Mouse (Mus musculus) embryo, embryonic 10.5 days (tissue): ENCODE measurements around the gene Dusp22.

Experiments used
- DNase-seq: peaks from one replicate; pipeline ENCODE4 v3.0.0-alpha.2; 2015; ENCODE audit warnings: low spot score

Gene Dusp22

DNA sequence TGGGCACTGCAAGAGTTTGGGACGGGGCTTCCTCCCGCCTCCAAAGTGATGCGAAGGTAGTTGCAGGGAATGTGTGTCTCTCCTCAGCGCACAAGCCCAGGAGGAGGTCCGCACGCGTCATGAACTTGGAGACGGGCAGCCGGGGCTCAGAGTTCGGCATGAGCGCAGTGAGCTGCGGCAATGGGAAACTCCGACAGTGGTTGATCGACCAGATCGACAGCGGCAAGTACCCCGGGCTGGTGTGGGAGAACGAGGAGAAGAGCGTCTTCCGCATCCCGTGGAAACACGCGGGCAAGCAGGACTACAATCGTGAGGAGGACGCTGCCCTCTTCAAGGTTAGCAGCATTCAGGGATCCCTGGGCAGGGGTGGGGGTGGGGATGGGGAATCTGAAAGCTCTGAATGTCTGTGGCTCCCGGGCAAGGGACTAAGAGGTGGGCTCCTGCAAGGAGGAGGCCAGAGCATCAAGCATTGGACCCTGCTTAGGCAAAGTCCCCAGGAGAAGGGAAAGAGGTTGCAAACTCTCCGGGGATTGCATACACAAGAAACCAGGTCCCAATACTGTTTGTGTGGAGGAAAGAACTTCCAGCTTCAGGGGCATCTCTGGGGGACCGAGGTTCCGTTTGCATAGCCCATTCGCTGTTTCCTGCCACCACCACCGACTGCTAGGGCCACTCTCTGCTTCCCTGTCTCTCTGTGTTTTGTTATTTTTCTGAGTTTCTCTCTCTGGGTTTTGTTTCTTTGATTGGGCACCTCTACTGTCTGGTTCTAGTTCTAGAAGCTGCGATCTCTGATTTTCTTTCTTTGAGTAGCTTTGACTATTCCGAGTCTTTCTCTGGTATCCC lies 90.9 kb downstream of the Dusp22 start:
- DNase-seq, result peak; percentile 46

DNA sequence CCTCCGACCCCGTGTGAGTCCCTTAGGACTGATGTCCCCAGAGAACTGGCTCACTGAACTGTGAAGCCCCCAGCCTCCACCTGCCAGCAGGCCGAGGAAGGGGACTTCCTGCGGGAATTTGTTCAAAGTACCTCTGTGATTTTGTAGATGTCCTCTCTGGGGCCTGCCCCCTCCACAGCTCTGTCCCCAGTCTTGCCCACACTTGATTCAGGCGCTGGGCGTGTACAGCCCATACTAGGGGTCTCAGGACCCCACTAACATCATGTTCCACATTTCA lies 91.4 kb downstream of the Dusp22 start:
- no peak for DNase-seq

DNA sequence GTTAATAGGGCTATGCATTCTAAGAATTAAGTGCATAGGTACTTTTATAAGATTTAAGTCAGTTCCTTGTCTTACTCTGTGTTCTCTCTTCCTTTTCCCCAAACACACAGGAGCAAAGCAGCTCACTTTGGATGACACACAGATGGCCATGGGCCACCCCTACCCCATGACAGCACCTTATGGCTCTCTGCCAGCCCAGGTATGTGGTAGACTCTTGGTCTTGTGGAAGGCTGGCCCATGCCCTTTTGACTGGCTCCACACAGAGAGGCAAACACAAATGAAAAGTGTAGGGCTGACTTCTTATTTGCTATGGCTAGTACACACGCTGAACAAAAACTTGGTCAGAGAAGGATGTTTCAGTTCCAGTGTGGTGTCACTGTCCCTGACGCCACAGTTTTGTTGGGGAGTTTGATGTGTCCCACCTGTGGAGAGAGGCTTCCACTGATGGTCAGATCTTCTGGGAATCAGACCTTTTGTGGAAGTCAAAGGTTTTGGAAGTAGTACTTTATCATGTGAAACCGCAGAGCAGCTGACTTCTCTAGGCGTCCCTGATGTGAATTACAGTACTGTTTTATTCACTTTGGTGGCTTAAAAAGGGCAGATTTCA lies 92.9 kb downstream of the Dusp22 start:
- DNase-seq, result no peak

DNA sequence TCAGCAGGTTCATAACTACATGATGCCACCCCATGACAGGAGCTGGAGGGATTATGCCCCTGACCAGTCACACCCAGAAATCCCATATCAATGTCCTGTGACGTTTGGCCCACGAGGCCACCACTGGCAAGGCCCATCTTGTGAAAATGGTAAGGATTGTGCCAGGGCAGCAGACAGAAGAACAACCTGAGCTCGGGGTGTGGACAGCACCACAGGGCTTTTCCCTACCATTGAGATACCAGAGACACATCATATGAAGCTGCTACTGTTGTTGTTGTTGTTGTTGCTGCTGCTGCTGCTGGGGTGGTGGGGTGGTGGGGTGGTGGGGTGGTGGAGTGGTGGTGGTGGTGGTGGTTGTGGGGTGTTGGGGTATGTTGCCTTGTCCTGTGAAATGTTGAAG lies 93.6 kb downstream of the Dusp22 start:
- DNase-seq, result no peak

DNA sequence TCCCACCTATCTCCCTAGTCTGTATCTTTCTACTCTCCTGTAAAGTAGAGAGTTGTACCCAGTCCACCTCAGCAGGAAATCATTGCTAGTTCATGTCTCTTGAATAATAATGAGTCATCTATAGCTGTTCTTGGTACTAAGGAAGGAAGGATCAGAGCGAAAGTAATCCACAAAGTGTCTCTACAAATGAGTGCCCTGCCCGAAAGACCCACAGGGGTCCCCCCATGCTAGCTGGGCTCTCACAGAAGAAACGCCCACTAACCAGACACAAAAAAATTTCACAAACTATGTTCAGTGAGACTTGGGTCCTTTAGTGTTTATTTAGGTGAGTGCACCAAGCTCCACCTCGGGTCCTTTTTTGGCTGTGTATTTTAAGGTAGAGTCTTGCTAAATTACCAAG lies 94.3 kb downstream of the Dusp22 start:
- no peak for DNase-seq

DNA sequence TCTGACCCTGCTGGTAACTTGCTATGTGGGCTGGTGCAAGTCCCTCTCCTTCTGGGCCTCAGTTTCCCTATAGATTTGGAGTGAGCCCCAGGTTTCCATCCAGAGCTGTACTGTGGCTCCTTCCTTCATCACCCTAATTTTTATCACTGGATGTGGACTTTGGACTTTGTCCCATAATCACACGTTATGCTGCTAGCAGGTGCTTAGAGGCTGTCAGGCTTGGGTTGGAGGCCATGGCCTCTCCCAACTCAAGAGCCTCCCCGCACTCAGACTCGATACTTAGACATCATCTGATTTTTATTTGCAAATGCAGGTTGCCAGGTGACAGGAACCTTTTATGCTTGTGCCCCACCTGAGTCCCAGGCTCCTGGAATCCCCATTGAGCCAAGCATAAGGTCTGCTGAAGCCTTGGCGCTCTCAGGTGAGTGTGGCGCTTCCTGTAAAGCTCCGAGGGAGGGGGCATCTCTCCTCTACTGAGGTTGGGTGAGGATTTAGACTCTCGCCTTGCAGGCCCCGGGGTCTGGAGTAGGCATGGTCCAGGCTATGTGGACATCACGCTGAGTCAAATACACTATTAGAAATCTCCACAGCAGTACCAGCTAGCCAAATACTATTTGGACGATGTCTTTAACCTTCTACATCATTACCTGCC lies 95.2 kb downstream of the Dusp22 start:
- no peak for DNase-seq

DNA sequence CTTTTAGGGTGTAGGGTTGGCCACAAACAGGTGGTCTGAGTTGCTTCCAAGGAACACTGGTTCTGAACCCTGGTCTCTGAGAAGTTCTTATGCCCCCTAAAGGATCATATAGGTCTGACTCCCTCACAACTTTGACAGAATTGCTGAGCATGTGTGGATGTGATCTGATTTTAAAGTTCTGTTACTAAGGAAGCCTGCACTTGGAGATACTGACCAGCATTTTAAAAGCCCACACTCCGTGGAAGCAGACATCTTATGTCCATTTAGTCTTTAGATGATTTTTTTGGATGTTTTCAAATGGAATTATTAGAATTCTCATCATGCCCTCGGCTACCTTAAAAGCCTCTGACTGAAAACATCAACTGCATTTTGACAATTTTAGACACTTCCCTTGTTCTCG lies 95.8 kb downstream of the Dusp22 start:
- DNase-seq, result no peak

DNA sequence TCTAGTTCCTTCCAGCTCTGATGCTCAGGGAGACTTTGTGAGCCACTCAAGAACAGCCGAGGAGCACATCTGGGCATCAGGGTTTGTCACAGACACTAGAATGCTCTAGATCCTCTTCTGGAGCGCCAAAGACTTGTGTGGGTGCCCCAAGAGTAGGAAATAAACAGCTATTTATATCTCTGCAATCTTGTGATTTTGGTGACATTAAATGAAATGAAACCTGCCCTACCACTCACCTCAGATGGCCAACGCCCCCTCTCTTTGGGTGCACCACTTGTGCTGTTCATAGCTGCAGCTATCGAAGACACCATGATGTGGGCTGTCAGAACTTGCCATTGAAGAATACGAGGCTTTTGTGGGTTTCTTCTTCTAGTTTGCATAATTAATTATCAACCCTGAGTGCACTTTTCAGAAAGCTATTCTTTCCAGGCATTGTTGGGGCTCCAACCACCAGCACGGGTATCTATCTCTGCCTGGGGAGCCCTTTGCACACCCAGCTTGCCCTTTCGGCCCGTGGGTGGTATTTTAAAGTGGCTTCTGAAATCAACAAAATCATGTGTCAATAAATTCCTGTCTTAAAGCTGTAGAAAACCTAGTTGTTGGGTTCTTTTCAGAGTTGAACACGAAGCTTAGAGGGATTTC lies 96.3 kb downstream of the Dusp22 start:
- no peak for DNase-seq

DNA sequence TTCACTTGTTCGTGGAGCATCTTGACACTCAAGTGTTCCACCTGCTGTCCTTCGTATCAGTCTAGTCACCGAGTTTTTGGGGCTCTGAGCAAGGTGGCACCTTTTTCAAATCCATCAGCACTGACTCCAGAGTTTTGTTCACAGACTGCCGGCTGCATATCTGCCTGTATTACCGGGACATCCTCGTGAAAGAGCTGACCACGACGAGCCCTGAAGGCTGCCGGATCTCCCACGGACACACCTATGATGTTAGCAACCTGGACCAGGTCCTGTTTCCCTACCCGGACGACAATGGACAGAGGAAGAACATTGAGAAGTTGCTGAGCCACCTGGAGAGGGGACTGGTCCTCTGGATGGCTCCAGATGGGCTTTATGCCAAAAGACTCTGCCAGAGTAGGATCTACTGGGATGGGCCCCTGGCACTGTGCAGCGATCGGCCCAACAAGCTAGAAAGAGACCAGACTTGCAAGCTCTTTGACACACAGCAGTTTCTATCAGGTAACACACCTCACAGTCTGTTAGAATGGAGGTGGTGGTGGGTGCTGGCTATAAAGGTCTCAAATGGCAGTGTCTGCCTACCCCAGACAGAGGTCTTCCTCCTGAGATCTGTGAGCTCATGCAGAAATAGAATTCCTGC lies 97.6 kb downstream of the Dusp22 start:
- DNase-seq, result no peak

DNA sequence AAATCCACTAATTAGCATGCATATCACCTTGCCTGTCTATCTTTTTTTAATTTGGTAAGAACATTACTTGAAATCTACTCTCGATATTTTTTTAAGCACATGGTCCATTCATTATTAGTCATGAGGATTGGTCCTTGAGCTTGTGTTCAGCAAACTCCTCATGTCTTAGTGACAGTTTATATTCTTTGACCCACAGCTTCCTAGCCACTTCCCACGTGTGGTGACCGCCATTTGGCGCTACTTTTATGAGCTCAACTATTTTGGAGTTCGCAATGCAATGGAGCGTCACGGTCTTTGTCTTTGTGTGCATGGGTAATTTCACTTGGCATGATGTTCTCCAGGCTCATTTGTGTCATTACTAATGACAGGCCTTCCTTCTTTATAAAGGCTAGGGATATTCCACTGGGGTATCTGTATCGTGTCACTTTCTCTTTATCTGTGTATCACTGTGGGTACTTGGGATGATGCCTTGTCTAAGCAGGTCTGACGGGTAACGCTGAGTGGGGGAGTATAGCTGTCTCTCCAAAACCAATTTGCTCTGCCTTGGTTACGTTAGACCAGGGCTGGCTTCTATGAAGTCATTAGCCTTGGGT lies 99.1 kb downstream of the Dusp22 start:
- no peak for DNase-seq

DNA sequence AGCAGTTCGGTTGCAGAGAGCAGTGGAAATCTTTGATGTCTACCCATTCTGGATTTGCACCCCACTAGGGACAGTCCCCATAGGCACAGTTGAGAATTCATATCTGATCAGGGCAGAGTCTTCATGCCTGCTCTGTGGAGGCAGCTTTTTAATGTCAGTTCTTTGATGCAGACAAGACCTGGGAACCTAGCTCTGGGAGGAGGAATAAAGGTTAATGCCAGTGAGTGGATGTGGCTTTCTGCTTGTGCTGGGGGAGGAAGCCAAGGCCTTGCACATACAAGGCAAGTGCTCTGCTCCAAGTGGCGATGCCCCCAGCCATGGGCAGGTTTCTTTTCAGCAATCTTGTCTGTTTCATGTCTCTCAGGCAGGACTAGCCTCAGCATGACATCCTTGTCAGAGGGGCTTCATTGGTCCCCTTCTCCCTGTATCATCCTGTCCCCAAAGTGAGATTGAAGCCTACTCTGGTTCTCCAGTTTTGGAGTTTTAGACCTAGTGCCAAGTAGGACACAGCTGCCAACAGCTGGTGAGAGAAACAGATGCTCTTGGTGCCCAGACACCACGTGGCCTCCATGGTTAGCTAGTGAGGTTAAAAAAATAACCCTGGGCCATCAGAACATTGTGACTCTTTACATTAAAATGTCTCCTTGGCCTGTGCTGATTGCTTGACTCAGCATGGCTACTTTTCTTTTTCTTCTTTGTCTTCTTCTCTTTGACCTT lies 100.7 kb downstream of the Dusp22 start:
- no peak for DNase-seq
